Mouse (Mus musculus) embryonic facial prominence, embryonic 14.5 days (tissue): ENCODE measurements at regions not wholly inside any gene's neighbourhood (a gene's known extent, or its start where the extent isn't known, plus 50 kb on each side); places are given as distances from the start of the nearest gene placed in this dataset.

Source experiments
- ATAC-seq: fragments of 200-750 bp; cut with Nextera tagmentation; 2 replicates; pipeline ENCODE4 v1.8.0; 2017; ENCODE audit warnings: low read depth, moderate number of reproducible peaks, moderate TSS enrichment
- DNase-seq: peaks from one replicate; pipeline ENCODE4 v3.0.0-alpha.2; 2015; ENCODE audit warnings: low spot score
- H3K27ac ChIP-seq: fragments of 300-500 bp; sonication (generic); replicated peaks from 2 replicates; pipeline ENCODE4 v1.5.1; 2014; ENCODE audit warnings: low read depth, mild to moderate bottlenecking, low read length, moderate library complexity
- H3K27me3 ChIP-seq: fragments of 300-500 bp; sonication (generic); replicated peaks from 2 replicates; pipeline ENCODE4 v1.6.1; 2014; ENCODE audit warnings: low read length; ENCODE audit not compliant: control insufficient read depth, insufficient read depth
- H3K36me3 ChIP-seq: fragments of 300-500 bp; sonication (generic); 2 replicates; pipeline ENCODE4 v1.6.1; 2014; ENCODE audit warnings: low read length, mixed read lengths; ENCODE audit not compliant: control insufficient read depth, insufficient read depth
- H3K4me1 ChIP-seq: fragments of 300-500 bp; sonication (generic); 2 replicates; pipeline ENCODE4 v1.6.1; 2014; ENCODE audit warnings: antibody characterized with exemption, low read length; ENCODE audit not compliant: control insufficient read depth, insufficient read depth
- H3K4me2 ChIP-seq: fragments of 300-500 bp; sonication (generic); 2 replicates; pipeline ENCODE4 v1.6.1; 2014; ENCODE audit warnings: low read depth, mild to moderate bottlenecking, low read length, moderate library complexity, mixed read lengths
- H3K4me3 ChIP-seq: fragments of 300-500 bp; sonication (generic); 2 replicates; pipeline ENCODE4 v1.5.1; 2014; ENCODE audit warnings: low read depth, mild to moderate bottlenecking, low read length
- H3K9ac ChIP-seq: fragments of 300-500 bp; sonication (generic); 2 replicates; pipeline ENCODE4 v1.6.1; 2014; ENCODE audit warnings: low read depth, mild to moderate bottlenecking, low read length, moderate library complexity, mixed read lengths
- H3K9me3 ChIP-seq: fragments of 300-500 bp; sonication (generic); 2 replicates; pipeline ENCODE4 v1.6.1; 2016; ENCODE audit warnings: low read length; ENCODE audit not compliant: control insufficient read depth
- WGBS: fragments of 180-500 bp; shearing (Covaris S2); extraction: QIAGEN DNeasy Blood & Tissue Kit; methylation state at CpG from one replicate; pipeline ENCODE4 v1.1.7; 2014; 5-methylcytosine and 5-hydroxymethylcytosine counted together

DNA sequence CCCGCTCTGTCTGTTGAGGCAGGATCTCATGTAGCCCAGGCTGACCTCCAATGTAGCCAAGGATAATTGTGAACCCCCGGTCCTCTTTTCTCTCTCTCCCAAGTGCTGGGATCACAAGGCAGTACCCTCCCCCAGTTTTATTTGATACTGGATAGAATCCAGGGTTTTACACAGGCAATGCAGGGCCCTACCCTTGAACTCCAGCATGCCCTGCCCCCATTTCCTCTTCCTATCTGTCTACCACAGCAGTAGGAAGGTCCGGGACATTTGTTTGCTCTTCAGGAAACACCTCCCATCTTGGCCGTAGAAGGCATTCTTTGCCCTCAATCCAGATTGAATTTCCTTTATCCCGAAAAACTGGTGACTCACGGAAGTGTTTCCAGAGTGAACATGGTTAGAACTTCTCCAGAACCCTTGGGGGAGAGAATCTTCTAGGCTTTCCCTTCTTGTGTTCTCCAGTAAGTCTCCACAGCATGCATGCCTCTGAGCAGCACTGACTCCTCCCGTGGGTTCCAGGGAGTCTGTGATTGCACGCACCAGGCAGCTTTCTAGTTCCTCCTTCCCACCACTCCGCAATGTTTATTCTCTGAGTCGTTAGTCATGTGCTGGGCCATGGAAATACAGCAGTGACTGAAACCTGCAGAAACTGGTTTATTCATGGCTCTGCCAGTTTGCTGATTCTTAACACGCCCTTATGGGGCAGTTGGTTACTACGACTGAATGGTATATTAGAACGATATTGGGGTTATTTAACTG lies 146.3 kb upstream of the Zfp64 start:
- Histone ChIP-seq H3K9me3 (peaks cover 8% of the 10 kb centered on the region), H3K4me2 (no peak overlapping the region), H3K4me3 (no peak overlapping the region), H3K36me3 (no peaks in the 10 kb centered on the region), H3K27ac (no peak overlapping the region), H3K9ac (no peak overlapping the region), H3K27me3 (no peaks in the 10 kb centered on the region), H3K4me1 (no peaks in the 10 kb centered on the region)
- DNase-seq (no peak), ATAC-seq (no peak)
- 90% methylated on average over 13 of the region's 13 CpGs for WGBS

DNA sequence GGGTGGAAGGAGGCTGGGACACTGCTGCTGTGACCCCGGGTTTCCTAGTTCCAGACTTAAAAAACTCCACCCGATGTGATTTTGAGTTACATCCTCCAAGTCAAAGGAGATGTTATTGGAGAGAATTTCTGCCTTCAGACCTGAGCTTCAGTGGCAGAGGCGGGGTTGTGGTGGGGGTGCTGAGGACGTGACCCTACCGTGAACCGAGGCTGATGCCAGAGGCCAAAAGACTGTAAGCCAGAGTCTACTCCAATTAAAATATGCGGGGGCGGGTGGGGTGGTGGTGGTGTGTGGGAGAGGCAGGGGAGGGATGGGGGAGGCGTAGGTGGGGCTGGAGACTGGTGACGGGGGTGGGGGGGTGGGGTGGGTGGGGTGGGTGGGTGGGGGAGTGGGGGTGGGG lies 145.1 kb upstream of the Zfp64 start:
- H3K27me3 ChIP-seq = no peaks in the 10 kb centered on the region
- no peak for DNase-seq
- H3K4me1 ChIP-seq = no peaks in the 10 kb centered on the region
- no peaks in the 10 kb centered on the region for H3K36me3 ChIP-seq
- H3K27ac ChIP-seq = no peak overlapping the region
- H3K4me3 ChIP-seq = no peak overlapping the region
- peaks cover 8% of the 10 kb centered on the region for H3K9me3 ChIP-seq
- WGBS = 77% methylated on average over 7 of the region's 10 CpGs
- no peak for ATAC-seq
- H3K4me2 ChIP-seq = no peak overlapping the region
- no peak overlapping the region for H3K9ac ChIP-seq

DNA sequence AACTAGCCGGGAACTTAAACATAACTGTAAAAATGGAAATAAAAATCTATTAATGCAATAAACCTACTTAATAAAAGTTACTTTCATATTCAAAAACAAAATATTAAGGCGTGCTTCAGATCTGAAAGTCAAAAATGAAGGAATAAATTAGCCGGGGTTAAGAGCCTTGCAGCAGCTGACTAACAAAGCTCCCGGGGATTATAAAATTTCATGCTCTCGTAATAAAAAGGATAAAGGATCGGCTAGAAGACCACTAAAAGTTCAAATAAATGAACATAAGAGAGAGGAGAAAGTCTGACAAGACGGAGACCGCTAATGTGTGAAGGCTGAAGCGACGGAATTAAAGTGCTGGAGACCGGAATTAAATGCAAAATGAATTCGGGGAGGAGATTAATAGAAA lies 144.3 kb upstream of the Zfp64 start:
- Histone ChIP-seq H3K9me3 (peaks cover 13% of the 10 kb centered on the region), H3K27ac (no peak overlapping the region), H3K4me1 (no peaks in the 10 kb centered on the region), H3K27me3 (no peaks in the 10 kb centered on the region), H3K36me3 (no peaks in the 10 kb centered on the region), H3K4me2 (no peak overlapping the region), H3K4me3 (no peak overlapping the region), H3K9ac (no peak overlapping the region)
- WGBS = 65% methylated on average over 12 of the region's 12 CpGs
- ATAC-seq = no peak
- DNase-seq = peak; percentile 9

DNA sequence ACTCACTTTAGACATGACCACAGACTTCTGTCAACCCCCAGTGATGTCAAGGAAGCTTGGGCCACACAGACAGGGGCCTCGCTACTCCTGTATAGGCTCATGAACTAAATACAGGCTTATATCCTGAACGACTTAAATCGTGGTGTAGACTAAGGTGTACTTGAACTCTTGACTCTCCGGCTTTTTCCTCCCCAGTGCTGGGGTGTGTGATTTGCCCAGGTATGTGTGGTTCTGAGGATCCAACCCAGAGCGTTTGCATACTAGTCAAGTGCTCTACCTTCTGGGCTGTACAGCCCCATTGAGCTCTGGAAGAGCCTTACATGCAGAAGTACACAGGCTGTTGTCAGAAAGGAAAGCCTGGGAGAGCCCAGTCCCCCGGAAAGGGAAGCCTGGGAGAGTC lies 143.2 kb upstream of the Zfp64 start:
- no peak for DNase-seq
- no peak overlapping the region for H3K27ac ChIP-seq
- peaks cover 13% of the 10 kb centered on the region for H3K9me3 ChIP-seq
- no peaks in the 10 kb centered on the region for H3K4me1 ChIP-seq
- no peaks in the 10 kb centered on the region for H3K27me3 ChIP-seq
- no peak overlapping the region for H3K4me3 ChIP-seq
- no peak overlapping the region for H3K9ac ChIP-seq
- no peak for ATAC-seq
- H3K36me3 ChIP-seq = no peaks in the 10 kb centered on the region
- H3K4me2 ChIP-seq = no peak overlapping the region
- 84% methylated on average over 6 of the region's 6 CpGs for WGBS

DNA sequence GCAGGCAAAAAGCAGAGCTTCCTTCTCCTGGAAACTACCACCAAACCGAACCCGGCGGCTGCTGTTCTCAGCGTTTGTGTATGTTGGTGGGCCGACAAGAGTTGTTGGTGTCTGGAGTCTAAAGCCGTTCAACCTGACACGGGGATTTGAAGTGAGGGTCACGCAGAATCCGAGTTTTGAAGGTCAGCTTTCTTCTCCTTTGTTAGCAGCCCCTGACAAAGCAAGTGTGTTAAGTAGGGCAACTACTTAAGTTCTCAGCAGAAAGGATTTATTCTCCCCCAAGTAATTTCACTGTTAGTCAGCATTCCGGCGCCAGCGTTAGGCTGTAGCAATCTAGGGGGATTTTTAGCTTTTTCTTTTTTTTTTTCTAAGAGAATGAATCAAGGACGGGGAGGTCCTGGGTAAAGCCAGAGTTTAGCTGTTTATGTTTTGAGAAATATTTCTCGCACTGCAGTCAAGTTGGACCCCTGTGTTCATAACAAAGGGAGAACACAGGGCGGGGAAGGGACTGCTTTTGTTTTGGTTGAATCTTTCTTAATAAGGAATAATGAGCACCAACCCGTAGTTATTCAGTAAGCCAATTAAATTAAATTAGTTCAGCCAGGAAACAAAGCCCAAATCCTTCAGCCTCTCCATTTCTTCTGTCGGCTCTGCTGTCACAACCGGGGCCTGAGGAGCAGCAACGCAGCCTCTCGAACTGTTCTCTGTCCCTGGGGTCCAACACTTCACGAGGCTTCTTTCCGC lies 138.8 kb upstream of the Zfp64 start:
- Histone ChIP-seq H3K4me1 (no peaks in the 10 kb centered on the region), H3K9ac (no peak overlapping the region), H3K9me3 (peaks cover 13% of the 10 kb centered on the region), H3K27ac (no peak overlapping the region), H3K4me2 (no peak overlapping the region), H3K27me3 (no peaks in the 10 kb centered on the region), H3K4me3 (no peak overlapping the region), H3K36me3 (no peaks in the 10 kb centered on the region)
- DNase-seq = peak; percentile 49
- 62% methylated on average over 22 of the region's 22 CpGs for WGBS
- ATAC-seq = no peak

DNA sequence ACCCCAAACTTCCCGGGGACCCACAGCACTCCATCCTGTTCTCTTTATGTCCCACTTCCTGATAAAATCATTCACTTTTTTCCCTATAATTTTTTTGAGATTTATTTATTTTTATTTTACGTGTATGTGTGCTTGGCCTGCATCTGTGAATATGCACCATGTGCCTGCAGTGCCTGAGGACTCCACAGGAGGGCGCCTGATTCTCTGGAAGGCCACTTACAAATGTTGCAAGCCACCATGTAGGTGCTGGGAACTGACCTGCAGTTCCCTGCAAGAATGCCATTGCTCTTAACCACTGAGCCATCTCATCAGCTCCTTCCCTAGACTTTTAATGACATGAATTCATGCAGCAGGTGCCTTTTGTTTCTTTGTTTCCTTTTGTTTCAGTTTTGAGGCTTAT lies 134.9 kb upstream of the Zfp64 start:
- Histone ChIP-seq H3K9me3 (peaks cover 13% of the 10 kb centered on the region), H3K4me3 (no peak overlapping the region), H3K4me1 (no peaks in the 10 kb centered on the region), H3K36me3 (no peaks in the 10 kb centered on the region), H3K4me2 (no peak overlapping the region), H3K27me3 (no peaks in the 10 kb centered on the region), H3K9ac (no peak overlapping the region), H3K27ac (no peak overlapping the region)
- no peak for DNase-seq
- WGBS = 87% methylated on average over 3 of the region's 3 CpGs
- no peak for ATAC-seq

DNA sequence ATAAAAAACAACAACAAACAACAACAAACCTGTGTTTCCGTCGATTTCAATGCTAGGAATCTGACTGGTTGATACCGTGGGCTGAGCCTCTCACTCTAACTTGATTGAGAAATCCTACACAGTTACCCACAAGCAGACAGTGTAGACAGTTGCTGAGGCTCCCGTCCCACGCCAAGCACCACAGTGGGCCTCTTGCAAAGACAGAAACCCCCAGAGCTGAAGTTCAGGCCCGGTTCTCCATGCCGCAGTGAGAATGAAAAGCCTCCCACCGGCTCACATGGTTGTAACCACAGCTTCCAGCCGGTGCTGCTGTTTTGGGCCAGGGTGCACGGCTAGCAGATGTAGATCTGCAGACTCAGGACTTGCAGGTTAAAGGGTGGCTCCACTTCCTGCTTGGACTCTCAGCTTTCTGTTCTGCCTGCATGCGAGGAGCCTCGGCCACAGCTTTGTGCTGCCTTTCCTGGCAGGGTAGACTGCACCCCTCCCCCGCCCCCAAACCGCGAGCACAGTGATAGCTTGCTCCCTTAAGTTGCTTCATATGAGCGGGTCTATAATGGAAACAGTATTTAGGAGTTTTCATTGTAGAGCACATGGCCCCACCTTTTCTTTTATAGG lies 133.6 kb upstream of the Zfp64 start:
- peak; percentile 41 for DNase-seq
- Histone ChIP-seq H3K9me3 (peaks cover 14% of the 10 kb centered on the region), H3K36me3 (no peaks in the 10 kb centered on the region), H3K27me3 (no peaks in the 10 kb centered on the region), H3K4me3 (no peak overlapping the region), H3K4me2 (no peak overlapping the region; the same call in 1 of the 2 replicates), H3K9ac (no peak overlapping the region), H3K27ac (no peak overlapping the region), H3K4me1 (no peaks in the 10 kb centered on the region)
- 65% methylated on average over 16 of the region's 16 CpGs for WGBS
- ATAC-seq = no peak

DNA sequence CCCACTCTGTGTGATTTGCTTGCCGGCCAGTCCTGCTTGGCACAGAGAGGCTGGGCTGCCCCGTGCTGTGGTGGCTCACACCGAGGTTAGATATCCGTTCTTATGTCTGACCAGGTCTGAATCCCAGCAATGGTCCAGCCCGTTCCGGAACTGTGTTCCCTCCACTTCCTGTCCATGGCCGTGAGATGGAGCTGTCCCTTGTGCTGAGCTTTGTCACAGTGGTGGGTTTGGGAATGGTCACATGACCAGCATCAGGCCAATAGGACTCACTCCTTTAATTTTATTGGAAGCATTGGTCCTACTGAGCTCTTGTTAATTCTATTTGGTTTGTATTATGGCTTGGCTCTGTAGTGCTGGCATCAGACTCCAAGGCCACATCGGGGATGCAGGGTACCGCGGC lies 132.9 kb upstream of the Zfp64 start:
- Histone ChIP-seq H3K9me3 (peaks cover 14% of the 10 kb centered on the region), H3K4me1 (no peaks in the 10 kb centered on the region), H3K4me2 (no peak overlapping the region), H3K27me3 (no peaks in the 10 kb centered on the region), H3K36me3 (no peaks in the 10 kb centered on the region), H3K4me3 (no peak overlapping the region), H3K9ac (no peak overlapping the region), H3K27ac (no peak overlapping the region)
- DNase-seq (no peak), ATAC-seq (no peak)
- 81% methylated on average over 10 of the region's 10 CpGs for WGBS
